Mouse (Mus musculus): Measurements from ENCODE around the gene Hecw2. TPM values are rescaled to one million over a fixed set of nuclear protein-coding genes. Genes with fewer than 3 reads are reported as not detected.

The Hecw2 gene
- polyA plus RNA-seq, 1 experiment from 2014 or later = 2.2 TPM

DNA sequence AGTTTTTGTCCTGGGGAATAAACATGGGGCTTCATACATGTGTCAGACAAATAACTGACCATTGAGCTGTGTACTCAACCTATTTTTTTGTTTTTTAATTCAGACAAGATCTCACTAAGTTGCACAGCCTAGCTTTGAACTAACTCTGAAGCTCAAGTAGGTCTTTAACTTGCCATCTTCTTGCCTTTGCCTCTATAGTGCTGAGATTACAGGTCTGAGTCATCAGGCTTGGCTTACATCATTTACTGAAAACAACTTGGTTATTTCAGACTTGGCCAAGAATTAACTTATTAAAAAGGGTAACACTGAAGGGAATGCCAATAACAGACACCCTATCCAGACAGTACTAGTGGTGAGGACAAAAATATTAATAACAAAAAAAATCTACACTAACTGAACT is 335.8 kb downstream of the Hecw2 start:
- no peak overlapping the region for H3K9ac ChIP-seq (ENCODE audit: low read depth, low read length)
- H3K9me3 ChIP-seq (ENCODE audit: control insufficient read depth, low read length) = no peaks in the 10 kb centered on the region
- H3K4me3 ChIP-seq (ENCODE audit: low read length) = no peak overlapping the region
- H3K27me3 ChIP-seq (ENCODE audit: control insufficient read depth, insufficient read depth, low read length) = no peaks in the 10 kb centered on the region
- H3K4me1 ChIP-seq (ENCODE audit: control insufficient read depth, insufficient read depth, low read length) = no peaks in the 10 kb centered on the region
- no peak overlapping the region for H3K4me2 ChIP-seq (replicated peaks; ENCODE audit: low read depth, low read length)
- ATAC-seq (ENCODE audit: low FRiP score, low TSS enrichment) = no peak
- H3K27ac ChIP-seq (ENCODE audit: low read depth, low read length) = no peak overlapping the region
- H3K36me3 ChIP-seq (ENCODE audit: control insufficient read depth, insufficient read depth, low read length) = no peaks in the 10 kb centered on the region

DNA sequence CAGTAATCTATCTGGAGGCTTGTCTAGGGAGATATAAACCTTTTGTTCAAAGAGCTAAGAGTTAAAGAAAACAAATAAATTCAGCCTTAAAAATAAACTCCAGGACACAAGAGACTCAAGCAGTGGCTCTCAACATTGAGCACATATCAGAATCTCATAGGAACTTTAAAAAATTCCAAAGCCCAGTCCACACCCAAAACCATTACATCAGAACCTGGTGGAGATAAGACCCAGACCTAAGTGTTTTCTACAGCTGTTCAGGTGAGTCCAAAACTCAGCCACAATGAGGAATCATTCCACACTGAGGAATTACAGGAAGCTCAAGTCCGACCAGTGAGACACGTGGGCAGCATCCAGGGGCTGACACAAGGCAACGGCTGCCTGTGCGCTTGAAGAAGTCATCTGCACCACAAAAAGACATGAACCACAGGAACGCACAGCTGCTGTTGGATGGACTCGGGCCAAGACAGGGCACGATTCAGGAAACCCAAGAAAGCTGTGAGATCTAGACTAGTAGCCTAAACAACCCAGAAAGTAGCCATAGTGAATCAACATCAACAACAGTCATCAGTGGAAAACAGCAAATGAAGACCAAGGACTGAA is 338.4 kb downstream of the Hecw2 start:
- H3K9ac ChIP-seq (ENCODE audit: low read depth, low read length) = no peak overlapping the region
- no peak overlapping the region for H3K27ac ChIP-seq (ENCODE audit: low read depth, low read length)
- no peaks in the 10 kb centered on the region for H3K9me3 ChIP-seq (ENCODE audit: control insufficient read depth, low read length)
- H3K4me1 ChIP-seq (ENCODE audit: control insufficient read depth, insufficient read depth, low read length) = no peaks in the 10 kb centered on the region
- WGBS = 87% methylated on average over 7 of the region's 7 CpGs
- H3K36me3 ChIP-seq (ENCODE audit: control insufficient read depth, insufficient read depth, low read length) = no peaks in the 10 kb centered on the region
- no peaks in the 10 kb centered on the region for H3K27me3 ChIP-seq (ENCODE audit: control insufficient read depth, insufficient read depth, low read length)
- H3K4me2 ChIP-seq (replicated peaks; ENCODE audit: low read depth, low read length) = no peak overlapping the region
- no peak overlapping the region for H3K4me3 ChIP-seq (ENCODE audit: low read length)
- ATAC-seq (ENCODE audit: low FRiP score, low TSS enrichment) = no peak

DNA sequence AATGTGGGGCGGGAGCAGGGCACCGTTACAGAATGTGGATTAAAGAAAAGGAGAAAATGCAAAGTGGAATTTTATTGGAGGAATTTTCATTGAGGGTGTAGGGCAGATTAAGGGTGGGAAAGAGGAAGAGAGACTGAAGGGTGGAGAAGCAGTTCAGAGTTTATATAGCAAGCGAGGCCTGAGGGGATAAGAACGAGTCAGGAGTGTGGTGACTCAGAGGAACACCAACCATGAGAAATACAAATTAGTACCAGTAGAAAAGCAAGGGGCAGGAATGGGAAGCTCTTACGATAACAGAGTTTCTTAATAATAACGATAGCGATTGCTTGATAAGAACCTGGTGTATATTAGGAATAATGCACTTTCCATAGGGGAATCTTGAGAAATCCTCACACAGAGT is 339.2 kb downstream of the Hecw2 start:
- Histone ChIP-seq H3K9me3 (ENCODE audit: control insufficient read depth, low read length) (no peaks in the 10 kb centered on the region), H3K27me3 (ENCODE audit: control insufficient read depth, insufficient read depth, low read length) (no peaks in the 10 kb centered on the region), H3K4me2 (replicated peaks; ENCODE audit: low read depth, low read length) (no peak overlapping the region), H3K36me3 (ENCODE audit: control insufficient read depth, insufficient read depth, low read length) (no peaks in the 10 kb centered on the region), H3K9ac (ENCODE audit: low read depth, low read length) (no peak overlapping the region), H3K4me1 (ENCODE audit: control insufficient read depth, insufficient read depth, low read length) (no peaks in the 10 kb centered on the region), H3K27ac (ENCODE audit: low read depth, low read length) (no peak overlapping the region), H3K4me3 (ENCODE audit: low read length) (no peak overlapping the region)
- WGBS = 90% methylated on average over 7 of the region's 7 CpGs
- ATAC-seq (ENCODE audit: low FRiP score, low TSS enrichment) = no peak

DNA sequence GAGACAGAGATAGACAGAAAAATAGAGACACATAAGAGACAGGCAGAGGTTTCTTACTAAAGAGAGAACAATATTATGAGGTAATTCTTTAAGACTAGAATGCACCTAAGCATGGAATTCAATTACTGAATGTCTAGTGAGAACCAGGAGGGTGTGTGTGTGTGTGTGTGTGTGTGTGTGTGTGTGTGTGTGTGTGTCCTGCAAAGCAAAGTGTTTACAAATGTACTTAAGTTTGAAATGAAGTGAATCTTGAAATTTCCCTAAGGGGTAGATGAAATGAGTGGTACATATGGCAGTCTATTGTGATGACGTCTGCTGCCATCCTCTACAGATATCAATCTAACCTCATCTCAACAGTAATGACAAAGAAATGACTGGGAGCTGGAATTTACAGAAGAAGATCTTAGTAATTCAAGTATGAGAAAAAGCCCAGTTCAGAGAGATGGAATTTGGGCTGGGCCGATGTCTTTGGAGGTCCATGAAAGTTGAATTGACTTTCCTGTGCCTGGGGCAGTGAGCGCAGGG is 342.8 kb downstream of the Hecw2 start:
- no peak overlapping the region for H3K27ac ChIP-seq (ENCODE audit: low read depth, low read length)
- no peak overlapping the region for H3K4me2 ChIP-seq (replicated peaks; ENCODE audit: low read depth, low read length)
- H3K9ac ChIP-seq (ENCODE audit: low read depth, low read length) = no peak overlapping the region
- no peaks in the 10 kb centered on the region for H3K9me3 ChIP-seq (ENCODE audit: control insufficient read depth, low read length)
- no peaks in the 10 kb centered on the region for H3K36me3 ChIP-seq (ENCODE audit: control insufficient read depth, insufficient read depth, low read length)
- ATAC-seq (ENCODE audit: low FRiP score, low TSS enrichment) = no peak
- H3K4me3 ChIP-seq (ENCODE audit: low read length) = no peak overlapping the region
- 86% methylated on average over 3 of the region's 3 CpGs for WGBS
- no peaks in the 10 kb centered on the region for H3K4me1 ChIP-seq (ENCODE audit: control insufficient read depth, insufficient read depth, low read length)
- H3K27me3 ChIP-seq (ENCODE audit: control insufficient read depth, insufficient read depth, low read length) = no peaks in the 10 kb centered on the region

DNA sequence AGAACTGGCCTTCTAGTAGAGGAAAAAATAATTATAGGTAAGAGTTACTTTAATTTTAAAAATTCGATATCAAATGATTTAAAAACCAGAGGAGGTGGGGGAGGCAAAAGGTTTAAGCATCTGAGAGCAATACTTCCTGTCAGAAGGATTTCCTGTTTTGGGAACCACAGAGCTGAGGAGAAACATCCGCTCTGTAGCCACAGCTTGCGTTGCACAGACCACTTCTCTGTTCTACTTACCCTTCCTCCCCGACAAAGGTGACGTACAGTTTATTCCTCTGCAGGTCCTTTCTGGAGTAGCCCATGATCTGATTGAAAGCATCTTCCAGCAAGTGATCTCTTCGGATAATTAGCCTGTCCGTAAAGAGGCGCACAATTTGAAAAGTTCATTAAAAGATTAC is 343.6 kb downstream of the Hecw2 start:
- H3K27ac ChIP-seq (ENCODE audit: low read depth, low read length) = no peak overlapping the region
- H3K4me2 ChIP-seq (replicated peaks; ENCODE audit: low read depth, low read length) = no peak overlapping the region
- H3K27me3 ChIP-seq (ENCODE audit: control insufficient read depth, insufficient read depth, low read length) = no peaks in the 10 kb centered on the region
- WGBS = 74% methylated on average over 8 of the region's 8 CpGs
- no peak overlapping the region for H3K9ac ChIP-seq (ENCODE audit: low read depth, low read length)
- no peak for ATAC-seq (ENCODE audit: low FRiP score, low TSS enrichment)
- H3K4me3 ChIP-seq (ENCODE audit: low read length) = no peak overlapping the region
- no peaks in the 10 kb centered on the region for H3K9me3 ChIP-seq (ENCODE audit: control insufficient read depth, low read length)
- no peaks in the 10 kb centered on the region for H3K36me3 ChIP-seq (ENCODE audit: control insufficient read depth, insufficient read depth, low read length)
- no peaks in the 10 kb centered on the region for H3K4me1 ChIP-seq (ENCODE audit: control insufficient read depth, insufficient read depth, low read length)

DNA sequence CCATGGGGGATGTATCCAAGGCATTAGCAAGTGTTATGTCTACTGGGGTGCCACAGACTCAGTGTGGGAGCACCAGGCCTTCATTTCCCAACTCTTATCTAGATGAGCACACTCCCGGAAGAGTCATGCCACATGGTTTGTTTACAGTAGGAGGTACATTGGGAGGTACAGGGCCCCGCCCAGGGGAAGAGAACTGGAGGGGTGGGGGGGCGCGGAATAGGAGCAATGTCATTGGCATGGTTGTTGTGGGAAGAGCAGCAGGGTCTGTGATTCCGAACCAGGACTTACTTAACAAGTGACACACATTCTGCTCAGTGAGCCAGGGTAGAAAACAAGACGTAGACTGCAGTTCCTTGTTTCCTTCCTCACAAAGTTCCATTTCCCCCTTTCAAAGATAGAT is 344.1 kb downstream of the Hecw2 start:
- 81% methylated on average over 6 of the region's 6 CpGs for WGBS
- ATAC-seq (ENCODE audit: low FRiP score, low TSS enrichment) = no peak
- Histone ChIP-seq H3K36me3 (ENCODE audit: control insufficient read depth, insufficient read depth, low read length) (no peaks in the 10 kb centered on the region), H3K4me2 (replicated peaks; ENCODE audit: low read depth, low read length) (no peak overlapping the region), H3K4me1 (ENCODE audit: control insufficient read depth, insufficient read depth, low read length) (no peaks in the 10 kb centered on the region), H3K9me3 (ENCODE audit: control insufficient read depth, low read length) (no peaks in the 10 kb centered on the region), H3K27me3 (ENCODE audit: control insufficient read depth, insufficient read depth, low read length) (no peaks in the 10 kb centered on the region), H3K27ac (ENCODE audit: low read depth, low read length) (no peak overlapping the region), H3K4me3 (ENCODE audit: low read length) (no peak overlapping the region), H3K9ac (ENCODE audit: low read depth, low read length) (no peak overlapping the region)

DNA sequence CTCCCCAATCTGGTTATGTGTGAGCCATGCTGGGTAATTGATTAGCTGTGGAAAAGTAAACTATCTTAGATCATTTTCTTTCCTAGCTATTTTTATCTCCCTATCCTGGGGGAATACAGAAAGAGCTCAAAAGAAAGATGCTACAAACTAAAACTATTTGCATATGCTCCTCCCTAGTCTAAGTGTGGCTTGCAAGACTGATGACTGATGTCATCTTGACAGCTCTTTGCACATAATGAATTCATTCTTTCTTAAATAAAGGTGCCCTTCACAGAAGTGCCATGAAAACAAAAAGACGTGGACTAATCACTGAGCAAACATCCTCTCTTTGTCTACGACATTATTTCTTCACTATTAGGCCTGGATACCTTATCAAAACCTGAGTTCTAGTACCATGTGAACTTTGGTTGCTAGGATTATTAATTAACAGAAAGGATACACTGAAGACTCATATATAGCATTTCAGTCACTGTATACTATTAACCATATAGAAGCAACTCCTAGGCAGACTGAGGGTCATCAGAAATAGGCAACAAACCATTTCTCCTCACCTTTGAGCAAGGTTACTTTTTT is 348.2 kb downstream of the Hecw2 start:
- no peak for ATAC-seq (ENCODE audit: low FRiP score, low TSS enrichment)
- no peak overlapping the region for H3K27ac ChIP-seq (ENCODE audit: low read depth, low read length)
- H3K4me3 ChIP-seq (ENCODE audit: low read length) = no peak overlapping the region
- WGBS = 83% methylated on average over 2 of the region's 2 CpGs
- no peak overlapping the region for H3K9ac ChIP-seq (ENCODE audit: low read depth, low read length)
- peaks cover 7% of the 10 kb centered on the region; the same call in 1 of the 2 replicates for H3K4me1 ChIP-seq (ENCODE audit: control insufficient read depth, insufficient read depth, low read length)
- H3K27me3 ChIP-seq (ENCODE audit: control insufficient read depth, insufficient read depth, low read length) = no peaks in the 10 kb centered on the region
- no peaks in the 10 kb centered on the region for H3K36me3 ChIP-seq (ENCODE audit: control insufficient read depth, insufficient read depth, low read length)
- H3K4me2 ChIP-seq (replicated peaks; ENCODE audit: low read depth, low read length) = no peak overlapping the region
- H3K9me3 ChIP-seq (ENCODE audit: control insufficient read depth, low read length) = no peaks in the 10 kb centered on the region

DNA sequence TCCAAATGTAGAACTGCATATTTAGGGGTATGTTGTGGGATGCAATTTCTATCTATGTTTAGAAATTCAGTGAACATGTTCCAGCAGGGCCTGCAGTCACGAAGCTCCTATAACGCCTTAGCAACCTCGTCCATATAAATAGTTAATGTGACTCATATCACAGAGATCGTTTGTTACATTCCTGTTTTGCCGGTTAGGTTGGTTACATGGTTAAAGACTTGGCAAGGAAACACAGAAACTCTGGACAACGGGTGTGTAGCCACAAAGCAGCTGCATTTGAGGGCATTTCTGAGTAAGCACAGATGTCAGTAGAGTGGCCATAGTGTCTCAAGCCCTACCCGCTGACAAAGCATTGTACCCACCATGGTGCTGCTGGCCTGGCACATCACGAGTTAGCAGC is 349.1 kb downstream of the Hecw2 start:
- Histone ChIP-seq H3K9ac (ENCODE audit: low read depth, low read length) (no peak overlapping the region), H3K9me3 (ENCODE audit: control insufficient read depth, low read length) (no peaks in the 10 kb centered on the region), H3K4me3 (ENCODE audit: low read length) (no peak overlapping the region), H3K4me2 (replicated peaks; ENCODE audit: low read depth, low read length) (no peak overlapping the region), H3K36me3 (ENCODE audit: control insufficient read depth, insufficient read depth, low read length) (no peaks in the 10 kb centered on the region), H3K4me1 (ENCODE audit: control insufficient read depth, insufficient read depth, low read length) (peaks cover 9% of the 10 kb centered on the region; the same call in 1 of the 2 replicates), H3K27me3 (ENCODE audit: control insufficient read depth, insufficient read depth, low read length) (no peaks in the 10 kb centered on the region), H3K27ac (ENCODE audit: low read depth, low read length) (peak overlapping the region; percentile 51; the same call in 1 of the 2 replicates)
- WGBS = 65% methylated on average over 8 of the region's 8 CpGs
- ATAC-seq (ENCODE audit: low FRiP score, low TSS enrichment) = no peak

DNA sequence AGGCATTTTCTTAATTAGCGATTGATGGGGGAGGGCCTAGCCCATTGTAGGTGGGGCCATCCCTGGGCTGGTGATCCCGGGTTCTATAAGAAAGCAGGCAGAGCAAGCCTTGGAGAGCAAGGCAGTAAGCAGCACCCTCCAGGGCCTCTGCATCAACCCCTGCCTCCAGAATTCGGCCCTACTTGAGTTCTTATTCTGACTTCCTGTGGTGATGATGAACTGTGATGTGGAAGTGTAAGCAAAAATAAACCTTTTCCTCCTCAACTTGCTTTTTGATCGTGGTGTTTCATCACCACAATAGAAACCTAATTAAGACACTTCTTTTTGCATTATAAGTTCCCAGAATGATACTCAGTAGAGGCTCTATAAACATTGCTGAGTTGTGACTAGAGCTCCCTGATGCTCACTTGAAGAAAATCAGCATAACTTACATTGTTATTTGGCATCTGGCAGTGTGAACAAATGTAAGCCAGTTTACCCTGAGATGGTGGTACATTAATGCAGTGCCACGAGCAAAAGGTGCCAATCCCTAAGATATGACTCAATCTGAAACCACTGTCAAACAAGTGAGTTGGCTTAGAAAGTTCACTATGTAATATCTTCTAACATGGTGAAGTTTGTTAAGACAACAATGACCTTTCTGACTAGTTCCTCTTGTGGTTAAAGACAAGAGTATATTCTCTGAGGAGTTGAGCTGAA is 349.9 kb downstream of the Hecw2 start:
- WGBS = 73% methylated on average over 5 of the region's 5 CpGs
- Histone ChIP-seq H3K27ac (ENCODE audit: low read depth, low read length) (no peak overlapping the region; the same call in 1 of the 2 replicates), H3K4me3 (ENCODE audit: low read length) (no peak overlapping the region), H3K27me3 (ENCODE audit: control insufficient read depth, insufficient read depth, low read length) (no peaks in the 10 kb centered on the region), H3K4me1 (ENCODE audit: control insufficient read depth, insufficient read depth, low read length) (peaks cover 9% of the 10 kb centered on the region; the same call in 1 of the 2 replicates), H3K4me2 (replicated peaks; ENCODE audit: low read depth, low read length) (no peak overlapping the region), H3K36me3 (ENCODE audit: control insufficient read depth, insufficient read depth, low read length) (no peaks in the 10 kb centered on the region), H3K9ac (ENCODE audit: low read depth, low read length) (no peak overlapping the region), H3K9me3 (ENCODE audit: control insufficient read depth, low read length) (no peaks in the 10 kb centered on the region)
- ATAC-seq (ENCODE audit: low FRiP score, low TSS enrichment) = 0 out of 2 replicates have a peak, but pooled peaks have one; percentile 65
